Mouse (Mus musculus) left cerebral cortex, adult 2 months (tissue): Measurements from ENCODE around the gene Olfr1414. TPM values are rescaled to one million over a fixed set of nuclear protein-coding genes. Genes with fewer than 3 reads are reported as not detected.

Experiments
- DNase-seq, 2 experiments: peaks; one replicate each; pipeline ENCODE4 v3.0.0; 2021 to 2022; ENCODE audit warnings: low spot score in 2 of 2, mixed read lengths in 1 of 2; ENCODE audit errors: extremely low spot score in 1 of 2
- H3K27ac ChIP-seq: fragments of 200-600 bp; 2 replicates; pipeline ENCODE4 v1.8.1; 2022
- H3K4me3 ChIP-seq: fragments of 200-600 bp; 2 replicates; pipeline ENCODE4 v1.8.1; 2022
- CTCF ChIP-seq: fragments of 200-600 bp; IDR thresholded peaks from 2 replicates; pipeline ENCODE4 v1.8.1; 2022; ENCODE audit warnings: antibody characterized with exemption, mild to moderate bottlenecking, moderate library complexity
- intact Hi-C: fragments of 180-260 bp; cut with DNase I; formaldehyde crosslinking; loops from one replicate; pipeline ENCODE4 v1.15.1; 2025
- microRNA-seq, 2 experiments: library from miRNA; unstranded; fragments of <30 nt; microRNA quantifications; one replicate each; pipeline ENCODE4 v1.2.0; 2021
- total RNA-seq, 2 experiments: library from RNA; stranded (reverse); gene quantifications; 2 replicates each; pipeline ENCODE4 v1.2.3; 2021

Gene Olfr1414
- total RNA-seq, 2 experiments from 2014 or later, result not detected

DNA sequence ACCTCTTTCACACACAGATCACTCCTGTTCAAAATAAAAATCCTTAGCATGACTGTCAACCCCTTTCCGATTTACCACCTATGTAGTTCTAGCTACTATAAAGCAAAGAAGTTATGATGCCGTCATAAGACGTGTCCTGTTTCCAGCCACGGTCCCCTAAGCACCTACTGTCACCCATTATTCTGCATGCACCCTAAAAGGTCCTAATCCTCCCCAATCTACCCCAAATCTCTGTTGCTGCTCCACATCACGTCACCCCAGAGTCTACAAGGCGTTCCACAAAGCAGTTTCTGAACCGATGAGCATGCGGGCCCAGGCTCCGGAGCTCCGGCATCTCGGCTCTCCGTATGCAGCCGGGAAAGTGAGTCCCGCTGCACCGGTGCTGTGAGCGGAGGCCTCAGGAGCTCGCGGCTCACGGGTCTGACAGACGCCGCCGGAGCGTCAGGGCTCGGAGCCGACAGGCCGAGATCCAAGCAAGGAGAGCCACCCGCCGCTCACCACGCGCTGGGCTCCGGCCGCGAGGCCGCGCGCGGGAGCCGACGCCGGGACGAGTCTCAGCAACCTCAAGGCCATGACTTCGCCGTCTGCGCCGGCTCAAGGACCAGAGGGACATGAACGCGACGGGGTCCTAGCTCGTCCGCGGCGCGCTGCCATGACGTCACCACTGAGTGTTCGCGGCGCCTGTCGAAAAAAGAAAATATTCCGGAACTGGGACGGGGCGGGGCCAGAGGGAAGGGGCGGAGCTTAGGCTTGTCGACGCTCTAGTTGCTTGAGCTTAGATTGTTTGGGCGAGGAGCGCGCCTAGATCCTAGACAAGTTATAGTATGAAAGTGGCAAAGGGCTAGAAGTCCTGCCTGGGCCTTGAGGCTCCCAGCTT is 45.1 kb downstream of the Olfr1414 start, which contains the start of gene Ndufa10:
Ndufa10 (minus strand) TSS at position 696 of the 877 bp plus-strand sequence.
- peak within 1 kb of the TSS; percentile 99 for H3K4me3 ChIP-seq
- H3K27ac ChIP-seq, result peak within 1 kb of the TSS; percentile 95
- intact Hi-C loops, result loop anchor here (2.0 kb wide), 1 partner anchor 137 kb away; no protein-coding TSS in a partner anchor
- DNase-seq, result peak; percentile 90 to 93
- TF ChIP-seq CTCF, result no peak

DNA sequence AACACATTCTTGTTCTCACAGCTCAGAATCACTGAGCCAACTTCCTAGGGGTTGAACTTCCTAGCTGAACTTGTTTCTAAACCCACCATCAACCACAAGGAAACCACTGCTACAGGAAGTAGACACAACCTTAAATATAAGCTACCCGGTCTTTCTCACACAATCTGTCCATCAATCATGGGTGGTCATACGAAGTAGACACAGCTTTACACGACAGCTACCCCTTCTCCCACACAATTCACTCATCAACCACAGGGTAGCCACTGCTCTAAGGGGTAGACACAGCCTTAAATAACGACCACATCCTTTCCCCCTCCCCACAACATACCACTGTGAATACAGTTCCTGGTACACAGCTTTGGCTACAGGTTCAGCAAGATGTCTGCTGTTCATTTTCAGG is 49.6 kb downstream of the Olfr1414 start:
- Histone ChIP-seq H3K4me3 (no peak overlapping the region), H3K27ac (no peak overlapping the region)
- intact Hi-C loops, result no loop called here
- no peak for DNase-seq
- TF ChIP-seq CTCF, result no peak

DNA sequence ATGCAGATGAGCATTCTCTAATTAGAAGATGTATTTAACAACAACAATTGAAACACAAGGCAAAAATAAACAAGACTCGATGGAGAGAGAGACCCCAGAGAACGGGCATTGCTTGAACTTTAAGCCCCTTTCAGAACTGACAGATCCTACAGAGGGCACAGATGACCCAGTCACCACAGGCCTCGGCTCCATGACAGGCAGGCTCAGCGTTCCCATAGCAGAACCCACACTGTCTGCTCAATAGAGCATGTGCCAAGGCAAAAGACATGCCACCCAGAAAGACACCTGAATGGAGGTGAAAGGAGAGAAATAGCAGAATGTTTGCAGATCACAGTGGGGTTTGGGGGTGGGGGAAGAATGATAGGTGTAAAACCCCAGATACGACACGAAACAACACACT is 60.0 kb downstream of the Olfr1414 start:
- DNase-seq, result no peak
- intact Hi-C loops, result no loop called here
- no peak overlapping the region for H3K27ac ChIP-seq
- no peak for TF ChIP-seq CTCF
- H3K4me3 ChIP-seq, result no peak overlapping the region

DNA sequence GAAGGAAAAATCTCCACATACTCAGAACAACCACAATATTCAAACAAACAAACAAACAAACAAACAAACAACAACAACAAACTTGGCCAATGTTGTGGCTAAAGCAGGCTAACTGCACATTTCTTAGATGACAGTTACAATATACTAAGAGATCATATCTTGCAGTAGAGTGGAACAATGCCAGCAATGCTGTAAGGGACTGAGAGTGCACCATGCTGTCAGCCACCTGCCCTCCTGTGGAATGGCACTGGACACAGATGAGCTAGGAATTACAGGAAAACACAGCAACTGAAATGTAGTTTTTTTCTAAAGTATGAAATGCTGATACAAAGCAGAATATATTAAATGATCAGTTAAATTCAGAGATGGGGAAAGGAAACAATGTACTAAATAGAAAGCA is 60.7 kb downstream of the Olfr1414 start:
- no peak for DNase-seq
- intact Hi-C loops, result no loop called here
- no peak for TF ChIP-seq CTCF

More for the DNA sequence above, 60.7 kb downstream of the Olfr1414 start:
- Histone ChIP-seq H3K27ac (no peak overlapping the region), H3K4me3 (no peak overlapping the region)

Small RNAs within 50 kb of the gene (microRNA-seq; reads per million reads assigned to microRNA genes)
- gene Mir6900, result 8.8 to 12.4 reads per million in 2 experiments

Other genes starting within 250 kb of the Olfr1414 start
- 100 to 1,000 TPM; 223 to 229 TPM for gene Ndufa10, start 44.8 kb downstream of the Olfr1414 start, total RNA-seq
- not detected for gene Olfr1416, start 33.5 kb downstream of the Olfr1414 start, total RNA-seq
- not detected for gene Olfr1415, start 22.6 kb downstream of the Olfr1414 start, total RNA-seq
- not detected for gene Olfr1413, start 52.7 kb upstream of the Olfr1414 start, total RNA-seq
- gene Olfr1412, start 67.1 kb upstream of the Olfr1414 start, total RNA-seq, result not detected
- gene Olfr1411, start 75.8 kb upstream of the Olfr1414 start, total RNA-seq, result not detected
- gene Olfr1410, start 87.1 kb upstream of the Olfr1414 start, total RNA-seq, result not detected
- not detected for gene Olfr12, start 99.1 kb upstream of the Olfr1414 start, total RNA-seq
- gene Cops9, start 123.3 kb upstream of the Olfr1414 start, total RNA-seq, result 100 to 1,000 TPM; 237 TPM
- gene Otos, start 130.2 kb upstream of the Olfr1414 start, total RNA-seq, result not detected